Mouse (Mus musculus) frontal cortex, adult (tissue): ENCODE measurements around the gene Rgs3.

Experiments
- ATAC-seq: cut with Nextera tagmentation; 2 replicates; pipeline ENCODE4 v1.9.2; 2017; ENCODE audit warnings: mild to moderate bottlenecking, moderate library complexity, mixed read lengths; ENCODE audit not compliant: low TSS enrichment

Rgs3 gene

DNA sequence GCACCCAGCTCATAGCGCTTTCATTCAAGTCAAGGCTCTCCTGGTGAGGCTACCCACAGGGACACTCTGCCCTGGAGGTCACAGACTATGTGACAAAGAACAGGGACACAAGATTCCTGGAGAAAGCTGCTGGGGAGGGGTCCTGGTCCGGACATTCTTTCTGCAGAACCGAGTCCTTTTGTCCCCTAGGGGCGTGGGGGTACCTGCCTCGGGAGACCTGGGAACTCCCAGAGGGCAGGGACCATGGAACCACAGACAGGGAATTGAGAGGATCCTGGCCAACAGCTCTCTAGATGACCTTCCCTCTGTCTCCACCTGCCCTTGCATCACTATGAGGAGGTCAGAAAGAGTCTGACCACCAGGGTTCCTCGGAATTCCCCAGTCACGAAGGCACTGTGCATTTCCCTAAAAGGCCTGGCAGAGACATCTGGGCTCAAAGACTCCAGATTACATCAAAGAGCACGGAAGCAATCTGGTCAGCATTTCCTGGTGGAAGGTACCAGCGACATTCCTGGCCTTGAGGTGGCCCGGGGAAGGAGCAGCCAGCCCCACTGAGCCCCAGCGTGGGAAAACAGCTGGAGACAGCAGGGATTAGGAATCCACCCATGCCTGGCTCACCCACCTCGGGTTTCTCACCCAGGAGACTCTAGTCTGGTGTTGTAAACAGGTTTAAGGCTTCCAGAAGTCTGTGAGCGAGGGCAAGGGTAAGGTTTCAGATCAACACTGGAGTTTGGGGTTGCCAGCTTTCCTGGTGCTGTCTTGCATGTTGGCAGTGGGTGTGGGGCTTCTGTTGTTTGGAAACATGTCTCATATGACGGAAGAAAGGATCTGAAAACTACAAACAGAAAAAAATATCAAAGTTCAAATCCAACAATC lies 183.5 kb downstream of the Rgs3 start:
- ATAC-seq, result no peak

DNA sequence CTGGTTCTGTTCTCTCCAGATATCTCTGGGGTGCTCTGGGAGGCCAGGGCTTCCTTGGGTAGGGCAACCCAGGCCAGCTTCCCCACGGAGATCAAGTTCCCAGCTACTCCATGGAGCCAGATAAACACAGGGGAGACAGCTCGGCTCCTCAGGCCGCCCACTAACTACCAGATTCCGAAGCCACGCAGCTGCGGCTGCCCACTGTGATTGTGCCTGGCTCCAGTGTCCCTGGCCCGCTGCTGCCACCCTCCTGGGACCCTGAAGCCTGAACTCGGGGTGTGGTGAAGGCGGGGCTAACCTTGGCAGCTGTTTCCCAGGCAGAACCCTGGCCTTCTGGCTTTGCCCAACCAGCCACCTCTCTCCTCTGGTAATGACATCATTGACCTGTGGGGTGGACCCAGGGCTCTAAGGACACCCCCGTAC lies 184.9 kb downstream of the Rgs3 start:
- no peak for ATAC-seq

DNA sequence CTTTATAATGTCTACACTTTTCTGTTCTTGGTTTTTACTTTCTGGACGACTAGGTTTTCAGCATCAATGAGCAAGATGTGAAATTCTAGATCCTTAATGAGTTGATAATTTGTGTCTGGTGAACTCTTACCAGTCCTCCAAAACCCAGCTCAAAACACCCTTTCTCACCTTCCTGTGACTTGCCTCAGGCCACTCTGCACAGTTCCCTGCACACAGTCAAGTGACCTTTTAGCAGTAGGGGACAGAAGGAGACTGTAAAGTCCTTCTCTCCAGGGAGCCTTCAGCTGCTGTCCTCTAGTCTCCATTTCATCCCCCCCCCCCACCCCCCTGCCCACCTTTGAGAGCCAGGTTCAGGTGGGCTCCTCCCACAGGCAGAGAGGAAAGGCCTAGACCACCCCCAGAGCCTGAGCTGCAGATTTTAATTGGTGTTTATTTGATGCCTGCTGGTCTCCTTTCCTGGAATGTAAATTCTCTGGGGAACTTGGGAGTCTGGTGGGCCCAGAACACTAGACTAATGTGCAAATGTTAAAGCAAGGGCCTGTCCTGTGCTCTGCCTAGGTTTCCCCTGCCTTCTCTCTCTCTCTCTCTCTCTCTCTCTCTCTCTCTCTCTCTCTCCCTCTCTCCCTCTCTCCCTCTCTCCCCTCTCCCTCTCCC lies 185.5 kb downstream of the Rgs3 start:
- no peak for ATAC-seq
